Mouse (Mus musculus): ENCODE results near the gene Aldh1b1.

DNA sequence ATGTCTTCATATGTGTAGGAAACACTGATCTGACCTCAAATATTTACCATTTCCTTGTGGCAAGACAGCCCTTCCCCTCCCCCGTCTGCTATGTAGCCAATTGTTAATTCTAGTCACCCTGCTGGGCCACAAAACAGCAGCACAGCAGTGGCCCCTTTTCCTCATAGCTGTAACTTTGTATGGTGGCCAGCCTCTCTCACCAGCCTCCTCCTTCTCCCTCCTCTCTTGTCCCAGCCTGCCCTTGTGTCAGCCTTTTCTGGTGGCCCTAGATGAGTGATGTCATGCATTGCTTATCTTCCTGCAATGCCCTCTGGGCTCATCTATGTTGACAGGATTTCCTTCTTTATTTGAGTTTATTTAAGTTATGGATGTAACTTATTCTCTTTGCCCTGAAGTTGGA, 50.6 kb downstream of the Aldh1b1 start:
- TF ChIP-seq CTCF (IDR thresholded peaks at IDR 0.05; ENCODE audit: borderline replicate concordance, extremely low read depth, insufficient read depth, insufficient read length) (no peak), POLR2A (IDR thresholded peaks at IDR 0.05; ENCODE audit: borderline replicate concordance, extremely low read depth, insufficient read depth, insufficient read length, poor library complexity, severe bottlenecking) (no peak)
